Mouse (Mus musculus): ENCODE measurements around the gene Trex2.
A peak's percentile ranks its signal among the peaks of the same experiment; 100 is the strongest.

Gene Trex2

DNA sequence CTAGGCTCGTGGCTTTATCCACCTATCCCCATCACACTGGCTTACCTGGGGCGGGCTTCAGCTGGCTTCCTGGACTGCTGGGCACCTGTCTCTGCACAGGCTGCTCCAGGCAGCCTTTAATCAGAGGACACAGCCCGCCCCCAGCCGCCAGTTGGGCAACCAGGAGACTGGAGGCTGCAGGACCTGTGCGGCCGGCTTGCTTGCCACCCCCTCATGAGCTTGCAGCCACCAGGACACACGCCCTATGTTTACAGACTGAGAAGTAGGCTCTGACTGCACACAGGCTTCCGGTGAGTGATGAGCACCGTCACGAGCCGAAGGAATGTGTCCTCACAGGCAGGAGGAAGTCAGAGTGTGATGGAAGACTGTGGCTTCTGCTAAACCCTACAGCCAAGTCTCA is at the start of gene Trex2:
TSS of gene Trex2 (minus strand) at position 93 of the 400 bp plus-strand sequence.
- no peak for DNase-seq (ENCODE audit: low spot score)

DNA sequence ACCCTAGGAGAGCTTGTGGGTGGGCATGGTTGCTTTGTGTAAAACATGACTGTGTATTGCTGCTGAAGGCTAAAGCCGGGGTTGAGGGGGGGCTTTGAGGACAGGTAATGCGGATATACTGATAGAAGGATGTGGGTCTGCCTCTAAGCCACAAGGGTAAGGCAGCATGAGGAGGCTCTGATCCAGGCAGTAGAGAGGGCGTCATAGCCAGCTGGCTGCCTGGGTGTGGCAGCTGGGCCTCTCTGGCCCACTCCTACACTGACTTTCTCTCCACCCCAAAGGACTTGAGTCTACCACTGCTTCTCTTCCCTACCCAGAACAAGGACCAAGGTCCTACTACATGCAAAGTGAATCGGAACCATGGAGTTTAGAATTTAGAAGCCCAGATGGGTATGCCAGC is 49.7 kb upstream of the Trex2 start:
- DNase-seq (ENCODE audit: low spot score): no peak

DNA sequence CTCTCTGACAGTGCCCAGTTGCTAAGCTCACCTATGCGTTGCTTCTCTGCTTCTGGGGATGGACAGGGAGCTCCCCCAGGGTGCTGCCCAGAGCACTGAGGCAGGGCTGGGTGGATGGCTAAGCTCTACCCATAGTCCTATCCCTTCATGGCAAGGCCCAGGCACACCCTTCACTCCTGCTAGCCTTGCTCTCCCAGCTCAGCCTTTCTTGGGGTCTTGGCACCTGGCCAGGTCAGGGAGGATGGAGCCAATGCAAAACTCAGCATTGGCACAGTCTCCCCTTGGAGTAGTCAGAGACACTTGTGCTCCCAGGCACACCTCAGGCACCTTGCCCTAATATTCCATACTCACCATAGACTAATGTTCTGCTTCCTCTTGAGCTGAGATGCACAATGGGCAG is 48.9 kb upstream of the Trex2 start:
- no peak for DNase-seq (ENCODE audit: low spot score)

DNA sequence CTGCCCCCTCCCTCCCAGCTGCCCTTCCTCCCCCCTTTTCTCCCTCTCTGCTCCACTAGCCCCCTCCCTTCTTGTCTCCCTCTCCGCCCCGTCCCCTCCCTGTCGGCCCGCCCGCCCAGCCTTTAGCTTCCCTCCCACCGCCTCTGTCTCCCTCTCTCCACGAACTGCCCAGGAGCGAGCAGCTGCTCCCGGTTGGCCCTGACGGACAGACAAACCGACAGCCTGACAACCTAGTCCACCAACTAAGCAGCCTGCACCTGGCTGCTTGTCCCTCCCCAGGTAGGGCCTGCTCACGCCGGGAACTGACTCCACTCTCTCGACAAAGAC is 48.3 kb upstream of the Trex2 start, which contains the start of gene Bgn:
TSS of gene Bgn (plus strand) at position 119 of the 327 bp plus-strand sequence.
- no peak for DNase-seq (ENCODE audit: low spot score)

DNA sequence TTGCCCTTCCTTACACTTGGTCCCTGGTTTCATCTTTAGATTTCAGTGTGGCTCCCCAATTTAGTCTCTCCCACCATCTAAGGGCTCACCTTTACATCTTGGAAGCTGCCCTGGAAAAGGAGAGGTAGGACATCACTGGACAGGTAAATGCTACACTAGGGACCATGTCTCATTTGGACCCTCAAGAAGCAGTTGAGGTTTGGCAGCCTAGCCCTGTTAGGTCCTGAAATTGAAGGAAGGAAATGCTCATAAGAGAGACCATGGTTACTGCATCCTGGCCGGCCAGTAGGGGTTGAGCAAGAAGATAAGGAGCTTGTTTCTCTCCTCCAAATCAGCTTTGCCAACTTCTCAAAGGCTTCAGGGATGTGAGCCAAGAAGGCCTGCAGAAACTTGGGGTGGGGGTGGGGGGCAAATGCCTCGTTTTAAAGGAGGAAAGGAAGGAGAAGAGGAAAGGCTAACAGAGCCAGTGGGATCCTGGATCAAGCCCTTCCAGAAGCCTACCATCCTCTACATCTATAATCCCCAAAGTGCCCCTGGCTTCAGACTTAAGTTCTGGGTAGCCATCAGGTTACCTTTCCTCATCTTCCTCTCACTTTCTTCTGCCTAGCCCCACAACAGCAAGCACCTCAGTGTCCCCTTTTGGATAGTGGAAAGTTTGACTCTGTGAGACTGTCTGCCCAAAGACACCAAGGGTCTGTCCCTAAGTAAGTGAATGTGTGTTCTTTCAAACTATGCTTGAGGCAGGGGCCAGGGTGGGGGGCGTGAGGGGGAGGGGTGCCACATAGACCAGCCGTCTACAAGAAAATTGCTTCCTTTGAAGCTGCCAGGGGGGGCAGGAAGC is 47.7 kb upstream of the Trex2 start:
- no peak for DNase-seq (ENCODE audit: low spot score)

DNA sequence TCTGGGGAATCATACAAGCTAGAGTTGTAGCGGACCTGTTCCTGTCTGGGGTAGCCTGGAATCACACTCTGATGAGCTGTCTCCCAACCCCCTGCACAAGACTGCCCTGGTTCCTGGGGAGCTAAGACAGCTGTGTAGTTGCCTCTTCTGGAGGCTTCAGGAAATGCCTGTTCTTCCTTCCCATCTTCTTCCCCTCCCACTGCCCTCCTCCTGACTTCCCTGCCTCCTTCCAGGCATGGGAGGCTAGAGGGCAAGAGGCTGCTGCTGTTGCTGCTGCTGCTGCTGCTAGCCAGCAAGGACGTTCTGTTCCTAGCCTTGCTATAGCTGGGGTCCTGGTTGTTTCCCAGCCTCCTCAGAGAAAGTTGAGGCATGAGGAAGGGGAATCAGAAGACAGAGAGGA is 45.2 kb upstream of the Trex2 start:
- DNase-seq (ENCODE audit: low spot score): no peak

DNA sequence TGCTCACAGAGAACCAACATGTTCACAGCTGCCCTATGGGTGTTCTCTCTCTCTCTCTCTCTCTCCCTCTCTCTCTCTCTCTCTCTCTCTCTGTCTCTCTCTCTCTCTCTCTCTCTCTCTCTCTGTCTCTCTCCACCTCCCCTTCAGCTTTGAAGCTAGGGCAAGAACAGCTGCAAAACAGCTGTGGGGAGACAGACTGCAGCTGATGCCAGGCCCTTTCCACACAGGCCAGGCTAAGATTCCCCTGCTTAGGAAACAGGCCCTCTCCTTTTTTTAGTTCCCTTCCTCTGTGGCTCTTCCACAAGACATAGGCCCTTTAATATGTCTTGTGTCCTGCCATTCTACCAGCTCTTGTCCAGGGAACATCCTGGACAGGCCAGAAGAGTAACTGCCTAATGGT is 44.5 kb upstream of the Trex2 start:
- DNase-seq (ENCODE audit: low spot score): no peak

DNA sequence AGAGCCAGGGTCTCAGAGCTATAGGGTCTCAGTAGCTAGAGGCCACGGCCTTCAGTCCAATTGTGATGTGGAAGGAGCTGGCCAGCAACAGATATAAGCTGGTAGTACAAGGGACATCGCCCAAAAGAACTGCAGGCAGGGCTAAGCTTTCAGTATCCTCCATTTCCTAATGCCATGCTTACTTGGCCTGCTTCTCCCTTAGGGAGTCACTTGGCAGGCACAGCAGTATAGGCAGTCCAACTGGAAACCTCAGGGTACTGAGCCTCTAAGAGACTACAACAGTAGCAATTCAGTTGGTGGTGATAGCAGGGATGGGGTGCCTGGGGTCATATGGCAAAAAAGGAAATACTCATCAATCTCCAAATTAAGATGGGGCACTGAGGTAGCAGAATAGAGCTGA is 42.4 kb upstream of the Trex2 start:
- DNase-seq (ENCODE audit: low spot score): no peak

DNA sequence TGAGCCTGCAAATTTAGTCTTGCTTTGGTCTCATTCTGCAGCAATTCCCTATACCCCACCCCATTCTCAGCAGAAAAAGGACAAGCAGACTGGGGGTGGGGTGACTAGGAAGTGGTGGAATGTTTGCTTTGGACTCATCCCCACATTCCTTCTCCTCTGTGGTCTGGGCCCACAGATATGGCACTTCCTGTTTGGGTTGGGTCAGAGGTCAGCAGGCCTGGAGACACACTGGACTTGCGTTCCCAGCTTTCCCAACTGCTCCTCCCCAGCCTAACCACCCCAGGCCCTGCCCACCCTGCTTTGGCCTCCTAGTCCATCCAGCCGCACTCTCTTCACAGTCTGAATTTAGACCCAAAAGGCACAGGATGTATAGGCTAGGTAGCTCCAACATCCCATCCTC is 41.5 kb upstream of the Trex2 start:
- DNase-seq (ENCODE audit: low spot score): no peak

DNA sequence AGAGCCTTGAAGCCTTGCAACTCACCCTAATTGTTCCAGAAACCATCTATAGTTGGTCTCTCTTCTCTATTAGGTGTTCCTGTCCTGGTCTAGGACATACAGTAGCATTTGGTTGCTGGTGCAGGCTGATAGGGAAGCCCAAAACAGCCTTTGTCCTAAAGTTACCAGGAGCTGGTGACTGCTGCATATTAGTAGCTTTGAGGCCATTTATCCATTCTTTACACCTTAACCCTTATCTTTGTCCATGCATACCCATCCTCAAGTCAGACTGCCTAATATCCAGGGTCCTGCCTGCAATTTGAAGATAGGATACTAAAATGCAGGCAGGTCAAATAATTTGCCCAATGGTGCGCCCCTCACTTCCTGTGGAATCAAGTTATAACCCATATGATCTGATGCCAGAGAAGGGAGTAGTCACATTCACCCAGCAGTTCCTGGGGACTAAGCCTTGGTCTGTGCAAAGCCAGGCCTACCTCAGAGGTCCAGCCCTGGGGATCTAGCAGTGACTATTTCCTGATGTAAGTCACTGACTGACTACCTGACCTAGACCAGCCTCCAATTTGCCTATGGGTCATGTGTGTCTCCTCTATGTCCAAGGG is 40.6 kb upstream of the Trex2 start:
- DNase-seq (ENCODE audit: low spot score): no peak

DNA sequence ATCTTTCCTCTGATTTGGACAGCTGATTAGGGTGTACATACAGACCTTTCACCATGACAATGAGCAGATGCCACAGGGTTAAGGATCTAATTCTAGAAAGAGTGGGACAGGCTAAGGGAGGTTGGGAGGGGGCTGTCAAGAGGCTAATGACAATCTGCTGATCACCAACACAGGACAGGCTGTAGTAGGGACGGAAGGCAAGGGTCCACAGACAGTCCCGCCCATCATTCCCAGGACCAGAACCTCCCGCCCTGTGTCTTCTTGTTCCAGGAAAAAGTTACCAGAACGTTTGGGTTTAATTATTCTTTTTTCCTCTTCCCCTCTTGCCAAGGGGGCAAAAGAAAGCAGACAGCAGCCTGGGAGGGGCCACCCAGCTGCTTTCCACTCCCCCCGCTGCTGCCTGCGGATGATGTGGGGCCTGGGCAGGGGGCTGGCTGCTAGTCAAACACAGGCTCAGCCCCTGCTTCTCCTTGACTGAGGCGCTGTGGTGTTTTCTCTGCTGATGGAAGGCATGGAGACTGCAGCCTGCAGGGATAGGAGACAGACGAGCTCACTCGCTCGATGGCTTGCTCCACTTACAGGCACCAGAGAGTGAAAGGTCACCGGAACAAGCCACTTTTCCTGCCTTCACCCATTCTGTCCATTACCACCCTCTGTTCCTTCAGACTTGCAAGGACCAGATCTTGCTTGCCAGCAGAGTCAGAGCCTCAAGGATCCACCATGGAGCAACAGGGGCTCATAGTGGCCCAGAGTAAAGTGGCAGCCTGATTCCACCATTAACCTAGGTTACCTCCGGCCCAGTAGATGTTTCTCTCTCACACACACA is 39.4 kb upstream of the Trex2 start:
- no peak for DNase-seq (ENCODE audit: low spot score)

DNA sequence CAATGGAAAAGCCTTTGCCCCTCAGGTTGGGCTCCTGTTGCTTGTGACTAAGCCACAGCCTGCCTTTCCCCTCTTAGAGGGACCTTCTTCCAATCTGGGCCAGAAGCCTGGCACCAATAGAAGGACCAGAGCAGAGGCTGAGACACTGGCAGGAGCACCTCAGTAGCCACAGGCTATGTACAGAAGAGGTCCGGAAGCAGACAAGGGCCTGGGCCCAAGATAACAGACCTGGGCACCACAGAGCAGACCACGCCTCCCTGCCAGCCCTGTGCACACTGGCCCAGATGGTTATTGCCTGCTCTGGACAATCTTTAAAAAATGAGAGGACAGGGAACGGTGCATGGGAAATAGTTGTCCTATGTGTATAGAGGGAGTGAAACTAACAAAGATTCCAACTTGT is 36.6 kb upstream of the Trex2 start:
- DNase-seq (ENCODE audit: low spot score): no peak

DNA sequence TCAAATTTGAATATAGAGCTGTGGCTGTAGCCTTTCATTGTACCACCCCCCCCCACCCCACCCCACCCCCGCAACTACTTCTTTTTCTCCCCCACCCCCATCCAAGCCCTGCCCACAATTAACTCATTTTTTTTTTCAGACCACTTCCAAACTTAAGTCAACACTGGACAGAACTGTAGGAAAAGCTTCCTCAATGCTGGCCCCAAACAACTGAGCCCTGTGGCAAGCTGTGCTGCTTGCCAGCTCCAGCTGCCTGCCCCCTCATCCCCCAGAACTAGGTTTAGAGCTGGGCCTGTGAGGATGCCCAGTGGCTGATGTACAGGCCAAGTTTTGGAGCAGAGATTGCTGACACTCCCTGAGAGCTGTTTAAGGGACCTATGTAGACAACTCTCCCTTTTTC is 33.6 kb upstream of the Trex2 start:
- DNase-seq (ENCODE audit: low spot score): no peak

DNA sequence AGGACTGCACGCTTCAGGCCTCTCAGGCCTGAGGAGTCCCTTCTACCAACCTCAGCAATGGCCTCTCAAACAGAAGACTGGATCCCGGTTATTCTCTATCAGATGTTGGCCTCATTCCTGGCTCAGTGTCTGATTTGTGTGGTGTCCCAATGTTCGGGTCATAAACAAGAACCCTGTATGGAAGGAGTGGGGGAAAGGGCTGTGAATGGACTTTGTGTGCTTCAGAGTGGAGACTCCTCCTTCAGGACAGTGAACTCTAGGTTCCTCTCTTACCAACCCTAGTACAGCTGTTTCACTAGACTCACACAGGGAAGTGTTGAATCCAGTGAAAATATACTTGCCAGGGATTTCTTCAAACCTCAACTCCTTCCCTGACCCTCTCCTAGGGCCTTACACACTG is 33.2 kb upstream of the Trex2 start:
- no peak for DNase-seq (ENCODE audit: low spot score)

DNA sequence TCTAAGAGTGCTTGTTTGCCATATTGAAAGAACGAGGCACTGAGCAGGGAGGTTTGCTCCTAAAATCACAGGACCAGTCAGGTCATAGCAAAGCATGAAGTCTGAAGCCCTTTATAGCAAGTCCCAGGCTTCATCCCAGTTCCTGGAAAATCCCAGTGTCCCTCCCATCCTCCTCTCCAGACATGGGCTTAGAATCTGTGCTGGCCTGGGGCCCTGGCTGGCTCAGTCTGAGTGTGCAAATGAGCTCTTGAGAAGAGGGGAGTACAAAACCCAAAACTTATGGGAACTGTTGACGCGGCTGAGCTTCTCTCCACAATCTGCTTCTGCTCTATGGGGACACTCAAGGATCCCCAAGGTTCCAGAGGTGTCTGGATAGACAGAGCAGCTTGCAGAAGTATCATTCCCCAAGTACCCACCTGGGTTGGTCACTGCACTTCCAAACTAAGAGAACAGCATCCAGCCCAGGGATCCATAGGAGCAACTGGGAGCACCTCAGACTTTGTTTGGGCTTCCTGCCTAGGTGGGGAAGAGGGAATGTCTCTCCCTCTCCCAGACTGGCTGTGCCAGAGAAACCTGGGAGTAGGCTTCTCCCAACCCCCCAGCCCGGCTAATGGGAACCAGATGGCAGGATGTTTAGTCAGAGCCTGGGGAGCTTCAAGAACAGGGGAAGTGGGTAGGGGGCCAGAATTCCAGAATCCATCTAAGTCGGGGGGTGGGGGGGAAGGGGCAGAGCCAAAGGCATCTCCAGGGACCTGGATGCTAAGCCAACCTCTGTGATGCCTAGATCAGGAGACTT is 32.5 kb upstream of the Trex2 start:
- no peak for DNase-seq (ENCODE audit: low spot score)

DNA sequence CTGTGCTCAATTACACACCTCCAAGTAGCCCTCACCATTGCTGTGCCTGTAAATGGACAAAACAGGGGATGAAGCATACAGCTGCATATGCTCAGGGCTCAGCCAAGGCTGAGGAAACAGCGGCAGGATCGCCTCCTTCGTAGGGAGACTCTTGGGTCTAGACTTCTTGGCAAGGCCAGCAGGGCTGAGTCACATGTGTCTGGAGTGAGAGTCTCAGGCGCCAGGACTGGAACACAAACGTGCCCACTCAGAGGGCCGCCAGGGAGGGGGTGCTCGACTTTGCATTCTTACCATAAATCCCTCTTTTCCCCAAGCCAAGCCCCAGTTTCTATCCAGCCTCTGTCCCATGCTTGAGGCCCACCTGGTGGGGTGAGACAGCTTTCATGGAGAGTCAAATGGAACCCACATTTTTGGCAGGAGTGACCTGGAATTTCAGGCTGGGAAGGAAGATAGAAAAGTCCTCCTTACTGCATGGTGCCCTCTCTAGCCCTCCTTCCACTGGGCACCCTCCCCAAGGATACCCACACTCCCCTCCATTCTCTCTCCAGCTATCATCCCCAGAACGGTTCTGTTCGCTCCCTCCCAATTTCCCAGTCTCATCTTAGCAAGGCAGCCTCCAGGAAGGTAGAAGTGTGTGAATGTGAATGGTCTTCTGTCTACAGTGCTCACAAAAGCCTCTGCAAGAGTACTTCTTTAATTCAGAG is 30.5 kb upstream of the Trex2 start:
- no peak for DNase-seq (ENCODE audit: low spot score)

DNA sequence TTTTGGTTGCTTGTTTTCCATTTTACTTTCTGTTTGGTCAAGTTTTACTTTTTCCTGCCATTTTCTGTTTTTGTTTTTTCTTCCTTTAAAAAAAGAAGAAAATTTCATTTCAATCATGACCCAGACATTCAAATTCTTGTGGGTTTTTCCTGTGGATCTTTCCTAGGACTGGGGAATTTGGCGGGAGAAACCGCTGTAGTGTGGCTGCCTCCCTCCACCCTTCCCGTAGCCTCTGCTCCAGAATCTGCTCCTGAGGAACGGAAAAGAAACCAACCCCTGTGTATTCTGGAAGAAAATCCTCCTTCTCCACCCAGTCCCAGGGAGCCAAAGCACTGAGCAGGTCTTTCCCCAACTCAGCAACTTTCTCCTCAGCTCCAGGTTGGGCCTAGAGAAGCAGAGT is 25.6 kb upstream of the Trex2 start:
- DNase-seq (ENCODE audit: low spot score): no peak

DNA sequence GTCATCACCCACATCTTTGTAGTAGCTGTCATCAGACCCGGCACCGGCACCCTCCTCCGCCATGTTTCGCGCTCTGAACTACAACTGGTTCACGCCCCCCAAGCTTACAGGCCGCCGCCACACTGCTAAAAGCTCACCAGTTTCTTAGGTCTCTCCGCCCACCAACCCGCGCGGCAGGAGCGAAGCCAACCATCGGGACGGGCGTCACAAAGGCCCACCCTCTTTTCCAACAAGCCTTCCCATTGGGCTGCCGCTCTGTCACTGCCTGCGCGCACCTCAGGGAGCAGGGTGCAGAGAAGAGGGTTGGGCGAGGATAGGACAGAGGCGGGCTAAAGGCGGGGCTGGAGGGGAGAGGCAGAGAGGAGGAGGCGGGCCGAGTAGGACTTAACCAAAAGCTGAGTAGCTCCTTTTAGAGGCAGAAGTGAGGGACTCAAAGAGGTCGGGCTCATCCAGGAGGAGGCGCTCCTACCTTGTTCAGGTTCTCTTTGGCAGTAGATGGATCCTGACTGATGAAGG is 23.8 kb upstream of the Trex2 start, which contains the start of gene Haus7:
TSS of gene Haus7 (minus strand) at position 168 of the 516 bp plus-strand sequence.
- DNase-seq (ENCODE audit: low spot score): peak; percentile 72

DNA sequence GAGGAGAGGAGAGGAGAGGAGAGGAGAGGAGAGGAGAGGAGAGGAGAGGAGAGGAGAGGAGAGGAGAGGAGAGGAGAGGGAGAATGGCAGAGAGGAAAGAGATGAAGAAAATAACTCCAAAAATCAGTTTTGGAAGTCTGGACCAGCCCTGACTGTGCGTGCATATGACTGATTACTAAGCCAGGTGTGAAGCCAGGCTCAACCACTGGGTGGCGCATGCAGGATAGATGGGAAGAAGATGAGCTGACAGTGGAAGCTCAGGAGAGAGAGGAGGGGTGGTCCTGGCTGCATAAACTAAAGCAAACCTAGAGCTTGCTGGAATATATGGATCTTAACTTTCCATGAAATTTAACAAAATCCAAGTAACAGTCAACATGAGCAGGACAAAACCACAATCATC is 16.8 kb upstream of the Trex2 start:
- peak; percentile 41 for DNase-seq (ENCODE audit: low spot score)

DNA sequence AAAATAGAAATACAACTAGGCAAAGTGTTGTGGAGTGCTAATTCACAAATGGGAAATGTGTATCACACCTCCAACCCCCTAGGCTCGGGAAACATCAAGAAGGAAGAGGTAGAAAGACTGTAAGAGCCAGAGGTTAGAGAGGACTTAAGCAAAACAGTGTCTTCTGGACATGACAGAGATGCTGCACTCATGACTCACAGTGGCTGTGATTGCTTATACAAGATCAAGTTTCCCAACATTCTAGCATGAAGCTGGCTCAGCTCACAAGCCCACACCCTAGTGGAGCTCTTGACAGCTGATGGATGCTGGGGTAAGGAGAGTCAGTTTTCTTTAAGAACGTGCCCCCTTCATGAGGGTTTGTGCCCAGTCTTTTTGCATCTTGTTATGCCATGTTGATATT is 6.3 kb upstream of the Trex2 start:
- no peak for DNase-seq (ENCODE audit: low spot score)

DNA sequence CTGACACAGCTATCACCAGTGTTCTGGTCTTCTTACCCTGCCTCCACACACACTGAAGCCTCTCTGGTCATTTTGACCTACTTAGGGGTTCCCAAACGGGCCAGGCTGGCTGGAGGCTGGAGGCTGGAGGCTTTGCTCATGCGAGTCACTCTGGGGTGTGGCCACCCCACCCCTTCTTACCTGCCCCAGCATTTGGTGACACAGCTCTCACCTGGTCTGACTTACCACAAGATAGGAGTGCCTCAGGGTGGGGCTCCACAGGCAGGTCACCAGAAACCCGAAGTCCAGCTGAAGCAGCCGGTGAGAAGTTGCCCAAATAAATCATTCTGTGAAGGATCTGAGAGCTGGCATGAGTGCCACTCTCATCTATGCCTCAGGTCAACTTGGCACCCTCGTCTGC is 2.3 kb downstream of the Trex2 start:
- DNase-seq (ENCODE audit: low spot score): no peak

All from ovary, postnatal 14 days (tissue).